Mouse (Mus musculus): ENCODE measurements around the gene Pla2g4d.

GRCm38 (mm10) chr2:120288995-120289394, at the start of gene Pla2g4d:
- no peak for TF ChIP-seq POLR2A (IDR thresholded peaks at IDR 0.05; ENCODE audit: low read depth, low read length)
- TF ChIP-seq CTCF (IDR thresholded peaks at IDR 0.05; ENCODE audit: borderline replicate concordance, insufficient read depth, low read length) = no peak
